Mouse (Mus musculus): ENCODE measurements around the gene Srpk1.
"Not testable (repeated sequence)": the region's sequence is repeated elsewhere in the genome, so short reads cannot be mapped to it uniquely, and the experiment has no call there.

The Srpk1 gene

DNA sequence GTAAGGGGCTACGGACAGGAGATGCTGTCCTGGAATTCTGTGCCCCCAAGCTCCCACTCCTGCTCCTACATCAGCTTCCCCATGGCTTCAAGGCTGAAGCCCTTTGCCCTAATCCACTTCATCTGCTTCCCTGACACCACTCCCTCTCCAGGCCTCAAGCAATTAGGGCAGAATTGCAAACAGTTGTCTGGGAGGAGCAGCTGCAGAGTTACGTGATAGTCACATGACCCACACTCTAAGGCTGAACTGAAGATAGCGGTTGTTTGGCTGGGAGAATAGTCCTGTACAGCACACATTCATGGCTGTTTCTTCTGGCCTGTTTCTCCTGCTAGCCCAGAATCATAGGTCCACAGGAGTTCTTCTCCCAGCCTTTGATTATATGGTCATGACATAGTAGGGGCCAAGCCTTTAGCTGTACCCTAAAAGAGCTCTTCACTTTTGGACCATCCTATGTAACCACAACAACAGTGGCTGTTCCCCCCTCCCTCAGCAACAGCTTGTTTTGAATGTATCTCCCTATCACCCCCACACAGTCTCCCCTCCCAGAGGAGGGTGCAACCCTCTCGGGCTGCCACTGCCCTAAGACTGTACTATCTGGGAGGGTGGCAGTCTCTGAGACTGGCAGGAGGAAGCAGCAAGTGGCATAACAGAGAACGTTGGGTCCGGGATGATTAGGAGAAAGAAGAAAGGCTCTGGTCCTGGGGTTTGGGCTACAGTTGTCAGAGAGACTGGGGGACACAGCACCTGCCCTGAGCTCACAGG lies 65.7 kb downstream of the Srpk1 start:
- in situ Hi-C loops (cut with MboI, MseI), result no loop called here

DNA sequence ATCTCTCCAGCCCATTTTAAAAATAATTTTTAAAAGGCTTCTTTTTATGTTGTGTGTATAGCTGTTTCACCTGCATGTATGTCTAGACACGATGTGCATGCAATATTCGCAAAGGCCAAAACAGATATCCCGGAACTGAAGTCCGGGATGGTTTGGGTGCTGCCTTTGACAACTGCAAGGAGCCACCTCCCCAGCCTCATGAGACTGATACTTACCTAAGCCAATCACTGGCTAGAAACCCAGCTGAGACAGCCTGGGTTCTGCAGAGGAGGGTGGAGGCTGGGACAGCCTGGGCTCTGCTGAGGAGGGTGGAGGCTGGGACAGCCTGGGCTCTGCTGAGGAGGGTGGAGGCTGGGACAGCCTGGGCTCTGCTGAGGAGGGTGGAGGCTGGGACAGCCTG lies 68.5 kb downstream of the Srpk1 start:
- in situ Hi-C loops (cut with MboI, MseI), result not testable (repeated sequence)

- in situ Hi-C loops (cut with MboI, MseI), result no loop called here
Observed at GRCm38 (mm10) chr17:28553040-28553793, 69.3 kb downstream of the Srpk1 start.

GRCm38 (mm10) chr17:28549111-28549510 lies 73.4 kb downstream of the Srpk1 start, which contains the start of gene Clpsl2:
Gene Clpsl2, plus strand, starts transcription at chr17:28549411.
- in situ Hi-C loops (cut with MboI, MseI), result no loop called here

DNA sequence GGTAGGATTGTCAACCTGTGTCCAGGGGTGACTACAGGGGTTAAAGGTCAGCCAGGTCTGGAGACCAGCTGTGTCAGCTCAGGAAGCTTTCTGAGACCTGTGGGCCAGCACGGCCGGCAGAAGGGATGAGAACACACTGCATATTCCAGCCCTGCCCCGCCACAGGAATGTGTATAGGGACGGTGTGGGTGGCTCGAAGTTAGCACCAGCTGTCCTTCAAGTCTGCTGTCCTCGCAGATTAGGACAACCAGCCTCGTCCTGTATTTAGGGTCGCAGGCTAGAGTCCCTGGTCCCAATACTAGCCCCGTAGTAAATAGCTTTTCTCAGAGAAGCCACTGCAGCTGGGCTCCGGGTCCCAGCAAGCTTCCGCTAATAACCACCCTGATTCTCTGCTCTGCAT lies 74.0 kb downstream of the Srpk1 start:
- in situ Hi-C loops (cut with MboI, MseI), result no loop called here

GRCm38 (mm10) chr17:28546925-28547324 lies 75.6 kb downstream of the Srpk1 start:
- in situ Hi-C loops (cut with MboI, MseI), result no loop called here

DNA sequence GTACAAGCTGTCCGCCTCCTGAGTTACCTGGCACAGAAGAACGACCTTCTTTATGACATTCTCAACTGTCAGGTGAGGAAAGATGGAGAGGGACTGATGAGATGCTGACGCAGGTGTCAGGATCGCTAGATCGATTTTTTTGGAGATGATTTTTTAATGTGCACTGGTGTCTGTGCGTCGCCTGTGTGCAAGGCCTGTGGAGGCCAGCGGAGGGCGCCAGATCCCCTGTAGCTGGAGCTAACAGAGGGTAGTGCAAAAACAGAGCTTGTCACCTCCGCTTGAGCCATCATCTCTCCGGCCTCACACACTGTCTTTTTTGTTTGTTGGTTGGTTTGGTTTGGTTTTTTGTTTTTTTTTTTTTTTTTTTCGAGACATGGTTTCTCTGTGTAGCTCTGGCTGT lies 84.6 kb downstream of the Srpk1 start:
- in situ Hi-C loops (cut with MboI, MseI), result loop anchor here (5.0 kb wide), 1 partner anchor 54 kb away; no protein-coding TSS in a partner anchor

All from regulatory T cell (primary cell).